Comparison of ENCODE assay signal across 9 mouse cellular contexts in the genomic region with DNA sequence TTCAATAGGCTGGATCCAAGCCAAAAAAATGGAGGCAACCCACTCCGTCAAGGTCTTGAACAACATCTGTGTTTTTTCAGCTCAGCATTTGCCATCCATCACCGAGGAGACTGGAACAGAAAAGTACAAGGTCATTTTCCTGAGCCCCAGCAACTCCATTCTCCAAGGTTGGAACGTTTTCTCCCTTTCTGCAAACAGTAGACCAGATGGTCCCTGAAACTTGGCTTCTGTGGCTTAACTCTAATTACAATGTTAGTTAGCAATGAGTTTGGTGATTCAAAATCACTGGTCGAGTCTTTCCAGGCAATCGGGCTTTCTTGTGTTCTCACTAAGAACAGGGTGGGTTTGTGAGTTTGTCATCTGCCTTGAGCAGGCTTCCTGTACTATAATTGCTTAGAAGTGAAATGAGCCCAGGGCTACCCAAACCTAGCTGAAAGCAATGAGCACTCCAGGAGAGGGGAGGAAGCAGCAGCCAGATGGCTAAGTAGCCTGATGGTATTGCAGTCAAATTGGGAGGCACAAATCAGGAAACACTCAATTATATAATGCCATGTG.
A peak's percentile ranks its signal among the peaks of the same experiment; 100 is the strongest.
DNase-seq lines count a peak whose midpoint lies in the region; ATAC-seq lines count a peak whose summit lies in the region.
"Had no signal": no experiment of that assay in that cellular context is flagged by ENCODE, and none has a peak within 500 bp of the region (broad histone marks: within the 10 kb centered on the region; RNA-seq: fewer than 3 reads in every experiment).

No protein-coding gene starts in this region.

- no peak overlapping the region for H3K4me2 ChIP-seq in hindbrain, embryonic 15.5 days
- H3K4me2 ChIP-seq in hindbrain, embryonic 12.5 days (replicated peaks): no peak overlapping the region
- no peak overlapping the region for H3K4me2 ChIP-seq in neural tube, embryonic 15.5 days

- peak overlapping the region; percentile 42 for H3K27ac ChIP-seq in hindbrain, embryonic 15.5 days (replicated peaks)
- no peak overlapping the region for H3K27ac ChIP-seq in hindbrain, embryonic 12.5 days
- H3K27ac ChIP-seq in neural tube, embryonic 15.5 days (replicated peaks): no peak overlapping the region

- no peak overlapping the region for H3K9ac ChIP-seq in hindbrain, embryonic 15.5 days
- H3K9ac ChIP-seq in hindbrain, embryonic 12.5 days: no peak overlapping the region
- H3K9ac ChIP-seq in neural tube, embryonic 15.5 days (replicated peaks): no peak overlapping the region

- no peak overlapping the region for H3K4me3 ChIP-seq in hindbrain, embryonic 15.5 days
- H3K4me3 ChIP-seq in hindbrain, embryonic 12.5 days: no peak overlapping the region
- no peak overlapping the region for H3K4me3 ChIP-seq in neural tube, embryonic 15.5 days (replicated peaks)

- no peaks in the 10 kb centered on the region for H3K27me3 ChIP-seq in hindbrain, embryonic 15.5 days
- no peaks in the 10 kb centered on the region for H3K27me3 ChIP-seq in hindbrain, embryonic 12.5 days
- H3K27me3 ChIP-seq in neural tube, embryonic 15.5 days (replicated peaks): no peaks in the 10 kb centered on the region

- no peaks in the 10 kb centered on the region for H3K4me1 ChIP-seq in hindbrain, embryonic 15.5 days (replicated peaks)
- H3K4me1 ChIP-seq in hindbrain, embryonic 12.5 days: no peaks in the 10 kb centered on the region
- H3K4me1 ChIP-seq in neural tube, embryonic 15.5 days: peaks cover 6% of the 10 kb centered on the region; the same call in 1 of the 2 replicates

- H3K36me3 ChIP-seq in hindbrain, embryonic 15.5 days: no peaks in the 10 kb centered on the region
- no peaks in the 10 kb centered on the region for H3K36me3 ChIP-seq in hindbrain, embryonic 12.5 days
- H3K36me3 ChIP-seq in neural tube, embryonic 15.5 days: no peaks in the 10 kb centered on the region

- no peaks in the 10 kb centered on the region for H3K9me3 ChIP-seq in hindbrain, embryonic 15.5 days
- H3K9me3 ChIP-seq in hindbrain, embryonic 12.5 days (replicated peaks): no peaks in the 10 kb centered on the region
- H3K9me3 ChIP-seq in neural tube, embryonic 15.5 days (replicated peaks): no peaks in the 10 kb centered on the region

- DNase-seq in cerebellum, adult 9-10 months: peak; percentile 1
- DNase-seq in cerebellum, postnatal 4 days (ENCODE audit: low spot score in 2 of 2): no peak
- DNase-seq in right cerebral cortex, postnatal 10 days (ENCODE audit: low spot score in 2 of 2): peak; percentile 20 to 30
- no peak for DNase-seq in right cerebral cortex, postnatal 25 days
- no peak for DNase-seq in liver
- DNase-seq: lung, postnatal 10 days had no signal

- WGBS in hindbrain, embryonic 15.5 days: 60% methylated on average over 5 of the region's 5 CpGs
- WGBS in hindbrain, embryonic 12.5 days: 74% methylated on average over 5 of the region's 5 CpGs
- WGBS in neural tube, embryonic 15.5 days: 50% methylated on average over 5 of the region's 5 CpGs

- peak; percentile 80 for ATAC-seq in hindbrain, embryonic 15.5 days (ENCODE audit: low FRiP score, low read depth)
- ATAC-seq in hindbrain, embryonic 12.5 days (ENCODE audit: low FRiP score): no peak
- ATAC-seq in neural tube, embryonic 15.5 days (ENCODE audit: low FRiP score): peak; percentile 45; the same call in 1 of the 2 replicates

Comparison
In these comparisons a context has a peak if more than half of its experiments do, and no peak if none do; other contexts are left out.
1. DNase-seq: peak in cerebellum, adult 9-10 months (single experiment) and right cerebral cortex, postnatal 10 days (2 of 2); none in cerebellum, postnatal 4 days (0 of 2), right cerebral cortex, postnatal 25 days (single experiment) and liver (single experiment).